Mouse (Mus musculus): ENCODE measurements around the gene Fam171a2.
"Not testable (repeated sequence)": the region's sequence is repeated elsewhere in the genome, so short reads cannot be mapped to it uniquely, and the experiment has no call there.

Fam171a2 gene

DNA sequence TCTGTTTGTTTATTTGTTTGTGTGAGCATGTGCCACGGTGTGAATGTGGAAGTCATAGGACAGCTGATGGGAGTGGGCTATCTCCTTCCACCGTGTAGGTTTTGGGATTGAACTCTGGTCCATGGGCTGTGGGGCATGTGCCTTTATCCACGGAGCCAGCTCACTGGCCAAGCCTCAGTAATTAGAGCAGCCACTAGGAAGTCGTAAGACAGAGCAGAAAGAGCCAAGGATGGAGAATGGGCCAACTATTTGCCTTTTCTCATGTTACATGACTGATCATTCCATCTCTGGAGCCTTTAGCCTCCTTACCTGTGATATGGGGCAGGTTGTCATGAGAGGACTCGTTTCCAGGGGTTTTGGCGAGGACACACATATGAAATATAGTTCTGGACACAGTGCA lies 51.2 kb downstream of the Fam171a2 start:
- DNase-seq (ENCODE audit: extremely low spot score, low read depth, low spot score) = no peak

DNA sequence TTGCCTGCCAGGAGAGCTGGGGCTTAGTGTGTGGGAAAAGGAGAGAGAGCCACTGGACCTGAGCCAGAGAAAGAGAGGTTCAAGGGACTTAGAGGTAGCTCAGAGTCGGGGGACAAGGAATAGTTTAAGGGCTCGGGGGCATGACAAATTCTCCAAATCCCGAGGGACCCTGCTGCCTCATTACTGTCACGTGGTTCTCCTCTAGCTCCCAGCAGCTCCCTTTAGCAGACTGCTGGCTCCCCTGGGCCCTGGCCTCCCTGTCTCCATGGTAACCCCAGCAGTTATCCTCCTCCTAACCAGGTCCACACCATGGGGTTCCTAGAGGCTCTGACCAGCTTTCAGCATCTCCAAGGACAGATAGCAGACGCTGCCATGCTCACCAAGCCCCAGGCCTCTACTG lies 52.2 kb downstream of the Fam171a2 start:
- no peak for DNase-seq (ENCODE audit: extremely low spot score, low read depth, low spot score)

DNA sequence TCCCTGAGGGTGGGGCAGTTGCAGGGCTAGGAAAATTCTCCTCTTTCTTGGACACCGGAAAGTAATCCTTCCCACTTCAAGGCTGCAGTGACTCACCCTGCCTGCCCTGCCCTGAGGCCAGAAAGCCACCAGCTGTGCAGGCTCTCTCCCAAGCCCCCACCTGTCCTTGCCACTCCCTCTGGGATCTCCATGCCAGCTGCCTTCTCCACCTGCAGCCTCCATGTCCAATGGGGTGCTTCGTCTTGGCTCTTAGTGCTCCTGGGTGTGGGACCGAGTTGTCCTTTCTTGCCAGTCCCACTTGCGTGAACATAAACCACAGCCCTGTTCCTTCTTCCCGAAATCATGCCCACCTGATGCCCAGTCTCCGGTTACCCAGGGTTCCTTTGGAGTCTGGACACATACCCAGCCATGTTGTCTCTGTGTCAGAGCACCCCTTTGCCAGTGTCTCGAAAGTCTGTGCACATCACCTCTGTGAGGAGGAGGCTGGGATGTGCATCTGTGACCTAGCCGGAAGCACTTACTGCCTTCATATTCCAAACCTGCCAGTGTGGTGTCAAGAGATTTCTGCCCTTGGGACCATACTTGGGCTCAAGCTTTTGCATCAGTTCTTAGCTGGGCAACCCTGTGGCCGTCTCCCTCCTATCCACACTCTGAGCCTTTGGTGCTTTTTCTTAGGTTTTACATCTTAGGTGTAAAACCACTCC lies 52.9 kb downstream of the Fam171a2 start:
- no peak for DNase-seq (ENCODE audit: extremely low spot score, low read depth, low spot score)

DNA sequence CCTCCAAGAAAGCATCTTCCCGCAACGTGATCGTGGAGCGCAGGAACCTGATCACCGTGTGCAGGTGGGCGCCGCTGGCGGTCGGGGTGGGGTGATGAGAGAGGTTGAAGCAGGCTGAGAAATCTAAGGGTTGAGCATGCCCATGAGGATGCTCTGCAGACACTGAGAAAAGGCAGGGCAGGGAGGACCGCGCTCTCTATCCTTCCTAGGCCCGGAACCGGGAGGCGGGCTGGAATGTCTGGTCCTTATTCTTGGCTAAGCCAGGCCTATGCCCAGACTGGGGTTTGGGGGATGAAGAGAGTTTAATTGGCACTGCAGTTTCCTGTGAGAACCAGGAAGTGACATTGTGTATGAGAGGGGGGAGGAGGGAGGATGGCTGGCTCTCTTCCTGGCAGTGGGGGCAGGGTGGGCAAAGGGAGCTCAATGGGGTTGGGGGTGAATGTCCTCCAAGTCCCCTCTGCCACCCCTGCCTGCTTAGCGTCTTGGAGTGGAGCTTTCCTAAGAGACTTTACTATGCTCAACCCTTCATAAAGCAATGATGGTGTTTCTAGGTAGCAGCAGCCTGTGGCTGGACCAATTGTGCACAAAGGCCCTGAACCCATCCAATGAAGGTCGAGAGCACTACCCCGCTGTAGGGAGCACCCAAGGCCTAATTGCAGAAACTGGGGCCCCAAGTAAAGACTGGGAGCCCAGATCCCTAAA lies 53.6 kb downstream of the Fam171a2 start:
- DNase-seq (ENCODE audit: extremely low spot score, low read depth, low spot score) = no peak

DNA sequence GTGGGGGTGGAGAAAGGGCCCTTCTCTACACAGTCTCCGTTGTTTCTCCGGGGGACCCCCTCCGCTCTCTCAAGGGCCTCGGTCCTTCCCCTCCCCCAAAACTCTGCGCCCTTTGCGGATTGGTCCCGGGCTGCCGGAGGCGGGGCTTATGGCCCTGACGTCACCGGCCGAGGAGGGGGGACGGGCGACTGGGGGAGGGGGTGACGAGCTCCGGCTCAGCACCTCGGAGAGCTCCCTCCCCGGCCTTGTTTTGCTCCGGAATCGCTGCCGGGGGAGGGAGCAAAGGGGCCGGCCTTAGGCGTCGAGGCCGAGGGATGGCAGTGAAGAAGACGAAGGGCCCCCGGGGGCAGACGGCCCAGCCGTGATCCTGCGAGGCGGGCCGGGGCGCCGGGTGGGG lies 54.2 kb downstream of the Fam171a2 start, which contains the start of gene Rundc3a:
Rundc3a (plus strand) TSS at position 166 of the 397 bp plus-strand sequence.
- peak; percentile 61 for DNase-seq (ENCODE audit: extremely low spot score, low read depth, low spot score)

DNA sequence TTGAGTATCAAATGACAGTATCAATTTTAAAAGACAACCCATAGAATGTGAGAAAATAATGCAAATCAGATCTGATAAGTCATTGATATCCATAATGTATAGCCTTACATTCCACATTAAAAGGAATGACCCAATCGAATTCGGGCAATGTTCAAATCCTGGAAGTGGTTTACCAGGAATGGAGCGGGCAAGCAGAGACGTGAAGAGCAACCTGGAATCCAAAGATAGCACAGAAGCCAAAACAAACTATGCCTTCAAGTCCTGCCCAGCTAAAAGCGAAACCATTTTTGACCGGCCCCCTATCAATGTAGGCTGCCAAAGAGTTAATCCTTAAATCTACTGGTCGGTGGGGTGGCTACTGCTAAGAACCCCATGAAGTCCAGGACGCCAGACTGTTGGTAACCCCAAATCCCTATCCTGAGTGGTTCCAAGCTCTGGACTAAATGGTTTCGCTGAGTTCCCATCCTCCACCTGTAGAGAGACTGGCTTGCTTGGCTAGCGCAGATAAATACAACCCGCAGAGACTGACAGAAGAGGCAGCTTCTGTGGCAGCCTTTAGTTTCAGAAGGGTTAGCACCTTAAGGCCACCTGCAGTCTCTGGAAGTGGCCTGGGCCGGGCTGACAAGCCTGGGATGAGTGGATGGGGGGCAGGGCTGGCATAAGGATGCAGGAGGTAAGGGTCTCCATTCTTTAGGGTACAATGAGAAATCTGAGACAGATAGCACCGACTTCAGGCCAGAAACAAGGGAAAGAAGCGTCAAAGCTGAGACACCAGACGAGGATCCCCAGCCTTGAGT lies 54.8 kb downstream of the Fam171a2 start:
- no peak for DNase-seq (ENCODE audit: extremely low spot score, low read depth, low spot score)

DNA sequence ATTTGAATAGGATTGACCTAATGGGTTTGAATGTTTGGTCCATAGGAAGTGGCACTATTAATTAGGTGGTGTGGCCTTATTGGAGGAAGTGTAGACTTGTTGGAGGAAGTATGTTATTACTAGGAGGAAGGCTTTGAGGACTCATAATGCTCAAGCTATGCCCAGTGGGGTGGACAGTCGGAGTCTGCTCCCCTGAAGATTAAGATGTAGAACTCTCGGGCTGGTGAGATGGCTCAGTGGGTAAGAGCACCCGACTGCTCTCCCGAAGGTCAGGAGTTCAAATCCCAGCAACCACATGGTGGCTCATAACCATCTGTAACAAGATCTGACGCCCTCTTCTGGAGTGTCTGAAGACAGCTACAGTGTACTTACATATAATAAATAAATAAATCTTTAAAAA lies 58.0 kb downstream of the Fam171a2 start:
- not testable (repeated sequence) for DNase-seq (ENCODE audit: extremely low spot score, low read depth, low spot score)

Measured in hindlimb bud, embryonic 11.5 days (tissue).